Mouse (Mus musculus) brain, embryonic 14.5 days (tissue): ENCODE data around the gene Dnm1l. TPM values are rescaled to one million over a fixed set of nuclear protein-coding genes. Genes with fewer than 3 reads are reported as not detected.
"Not testable (repeated sequence)": the region's sequence is repeated elsewhere in the genome, so short reads cannot be mapped to it uniquely, and the experiment has no call there.

ENCODE experiments used
- DNase-seq: peaks from one replicate; pipeline ENCODE4 v3.0.0-alpha.2; 2011; ENCODE audit warnings: low read depth
- CTCF ChIP-seq: fragments of 200-500 bp; IDR thresholded peaks from 2 replicates; pipeline ENCODE4 v1.5.1; 2012; ENCODE audit warnings: inconsistent platforms, mild to moderate bottlenecking, moderate library complexity, borderline replicate concordance; ENCODE audit not compliant: insufficient read depth, insufficient read length; ENCODE audit errors: extremely low read depth
- POLR2A ChIP-seq: fragments of 200-500 bp; IDR thresholded peaks from 2 replicates; pipeline ENCODE4 v1.6.1; 2012; ENCODE audit warnings: mild to moderate bottlenecking, inconsistent platforms, borderline replicate concordance; ENCODE audit not compliant: poor library complexity, insufficient read depth, insufficient read length, severe bottlenecking; ENCODE audit errors: extremely low read depth
- polyA plus RNA-seq: library from polyadenylated mRNA; depleted of rRNA; stranded (reverse); fragments of >200 nt; gene quantifications from 2 replicates; pipeline ENCODE4 v1.2.3, GENCODE M21; 2012; rRNA removed

The Dnm1l gene
- 62.1 and 81.2 TPM in 2 replicates for polyA plus RNA-seq

DNA sequence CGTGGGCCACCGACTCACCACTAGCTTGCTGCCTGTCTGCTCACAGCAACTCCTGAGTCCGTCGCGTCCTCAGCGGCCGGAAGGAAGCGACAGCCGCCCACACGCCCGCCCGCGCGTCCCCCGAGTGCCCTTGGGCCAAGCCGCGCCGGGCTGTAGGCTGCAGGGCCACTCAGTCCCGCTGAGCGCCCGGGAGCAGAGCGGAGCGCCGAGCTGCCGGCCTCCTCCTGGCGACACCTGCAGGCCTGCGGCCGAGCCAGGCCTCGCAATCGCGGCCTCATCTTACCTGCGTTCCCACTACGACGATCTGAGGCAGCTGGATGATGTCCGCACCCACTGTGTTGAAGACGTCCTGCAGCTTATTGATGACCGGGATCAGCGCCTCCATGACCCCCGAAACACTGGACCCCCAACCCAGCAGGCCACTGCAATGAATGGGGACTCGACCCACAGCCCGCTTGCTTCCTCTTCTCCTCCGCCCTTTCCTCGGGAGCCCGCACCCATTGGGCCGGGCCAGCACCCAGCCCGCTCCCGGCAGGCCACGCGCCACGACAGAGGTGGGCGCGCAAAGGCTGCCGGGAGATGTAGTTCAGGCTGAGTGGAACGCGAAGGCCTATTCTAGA, at the start of gene Dnm1l:
Gene Dnm1l, minus strand, starts transcription at position 479 of the 620 bp plus-strand sequence.
- TF ChIP-seq CTCF: peak; percentile 31; the same call in 1 of the 2 replicates
- peak; percentile 58 for TF ChIP-seq POLR2A
- DNase-seq: peak; percentile 97

- DNase-seq: not testable (repeated sequence)
Observed at GRCm38 (mm10) chr16:16367217-16367616, 8.5 kb upstream of the Dnm1l start.

GRCm38 (mm10) chr16:16359101-16359482, 333 bp upstream of the Dnm1l start:
- DNase-seq: not testable (repeated sequence)

DNA sequence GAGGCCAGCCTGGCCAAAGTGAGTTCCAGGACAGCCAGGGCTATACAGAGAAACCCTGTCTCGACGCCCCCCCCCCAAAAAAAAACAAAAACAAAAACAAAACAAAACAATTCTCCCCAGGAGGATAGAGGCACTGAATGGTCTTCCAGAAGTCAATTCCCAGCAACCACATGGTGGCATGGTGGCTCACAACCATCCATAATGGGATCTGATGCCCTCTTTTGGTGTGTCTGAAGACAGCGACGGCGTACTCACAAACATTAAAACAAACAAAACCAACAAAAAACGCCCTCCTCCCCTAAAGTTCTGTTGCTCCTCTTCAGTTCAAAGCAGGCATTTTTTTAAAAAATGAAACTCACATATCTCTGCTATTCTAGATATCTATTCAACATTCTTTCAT, 851 bp downstream of the Dnm1l start:
- peak; percentile 32 for DNase-seq
- TF ChIP-seq CTCF (no peak; the same call in 1 of the 2 replicates), POLR2A (no peak)

- no peak for DNase-seq
- TF ChIP-seq CTCF: no peak
- TF ChIP-seq POLR2A: no peak
Observed at GRCm38 (mm10) chr16:16346420-16346819, 12.3 kb downstream of the Dnm1l start.

GRCm38 (mm10) chr16:16325775-16326336, 32.9 kb downstream of the Dnm1l start:
- DNase-seq: peak; percentile 38
- no peak for TF ChIP-seq CTCF
- no peak for TF ChIP-seq POLR2A

- DNase-seq: no peak
- TF ChIP-seq CTCF: no peak
- no peak for TF ChIP-seq POLR2A
Observed at GRCm38 (mm10) chr16:16311319-16311718, 47.4 kb downstream of the Dnm1l start.

- no peak for TF ChIP-seq CTCF
- TF ChIP-seq POLR2A: no peak
- DNase-seq: peak; percentile 51
Observed at GRCm38 (mm10) chr16:16303888-16304287, 54.9 kb downstream of the Dnm1l start.

DNA sequence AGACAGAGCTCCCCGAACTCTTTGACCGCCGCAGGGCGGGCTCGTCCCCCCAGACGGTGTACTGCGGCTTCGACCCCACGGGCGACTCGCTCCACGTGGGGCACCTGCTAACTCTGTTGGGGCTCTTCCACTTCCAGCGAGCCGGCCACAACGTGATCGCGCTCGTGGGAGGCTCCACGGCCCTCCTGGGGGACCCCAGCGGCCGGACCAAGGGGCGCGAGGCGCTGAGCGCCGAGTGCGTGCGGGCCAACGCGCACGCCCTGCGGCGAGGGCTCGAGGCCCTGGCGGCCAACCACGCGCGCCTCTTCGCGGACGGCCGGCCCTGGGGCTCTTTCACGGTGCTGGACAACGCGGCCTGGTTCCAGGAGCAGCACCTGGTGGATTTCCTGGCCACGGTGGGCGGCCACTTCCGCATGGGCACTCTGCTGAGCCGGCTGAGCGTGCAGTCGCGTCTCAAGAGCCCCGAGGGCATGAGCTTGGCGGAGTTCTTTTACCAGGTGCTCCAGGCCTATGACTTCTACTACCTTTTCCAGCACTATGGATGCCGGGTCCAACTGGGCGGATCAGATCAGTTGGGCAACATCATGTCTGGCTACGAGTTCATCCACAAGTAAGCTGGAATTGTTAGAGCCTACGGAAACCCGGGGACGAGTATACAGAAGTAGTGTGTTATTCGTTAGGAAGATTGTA, 55.5 kb downstream of the Dnm1l start:
- DNase-seq: peak; percentile 58
- TF ChIP-seq CTCF: no peak
- TF ChIP-seq POLR2A: no peak

DNA sequence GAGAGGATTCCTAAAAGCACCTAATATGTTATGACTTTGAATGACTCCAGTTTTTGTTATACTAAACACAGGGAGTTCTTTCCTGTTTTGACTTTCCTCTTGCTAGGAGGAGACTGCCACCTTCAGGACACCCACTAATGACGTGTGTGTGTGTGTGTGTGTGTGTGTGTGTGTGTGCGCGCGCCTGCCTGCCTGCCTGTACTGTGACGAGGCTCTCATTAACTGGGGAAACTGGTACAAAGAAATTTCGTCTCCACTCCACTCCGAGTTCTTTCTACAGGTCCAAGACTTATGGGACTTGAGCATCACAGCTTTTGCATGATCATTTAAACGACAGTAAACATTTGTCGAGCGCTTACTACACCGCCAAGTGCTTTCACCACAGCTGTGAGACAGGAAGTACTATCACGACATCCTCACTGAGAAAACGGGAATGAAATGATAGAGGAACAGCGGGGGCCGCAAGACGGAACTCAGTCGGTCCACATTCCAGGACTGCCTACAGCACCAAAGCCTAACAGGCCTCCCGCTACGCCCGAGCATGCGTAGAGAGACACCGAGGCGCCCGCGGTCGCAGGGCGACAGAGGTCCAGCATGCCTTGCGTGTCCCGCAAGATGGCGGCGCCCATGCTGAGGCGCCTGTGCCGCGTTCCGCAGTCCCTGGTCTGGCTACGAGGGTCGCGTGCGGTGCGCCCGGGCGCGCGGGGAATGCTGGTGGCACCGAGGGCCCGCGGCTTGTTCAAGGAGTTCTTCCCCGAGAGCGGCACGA, 56.2 kb downstream of the Dnm1l start, which contains the start of gene Yars2:
Gene Yars2, plus strand, starts transcription at position 597 of the 769 bp plus-strand sequence.
- peak; percentile 98 for DNase-seq
- TF ChIP-seq CTCF (peak; percentile 55; the same call in 1 of the 2 replicates), POLR2A (peak; percentile 95)

DNA sequence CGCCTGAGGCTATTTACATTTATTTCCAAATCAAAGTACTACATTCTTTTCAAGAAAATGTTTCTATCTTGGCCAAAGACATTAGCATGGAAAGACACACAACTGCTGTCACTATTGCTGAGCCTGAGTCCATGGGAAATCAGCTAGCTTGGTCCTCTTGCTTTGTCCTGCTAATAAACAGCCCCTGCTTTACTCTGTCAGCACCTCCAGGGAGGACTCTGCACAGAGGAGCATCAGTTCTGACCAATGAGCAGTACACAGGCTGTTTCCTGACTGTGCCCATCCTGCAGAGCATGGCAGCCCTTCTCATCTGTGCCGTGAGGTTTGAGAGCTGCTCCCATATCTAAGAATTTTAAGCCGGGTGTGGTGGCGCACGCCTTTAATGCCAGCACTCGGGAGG, 85.0 kb downstream of the Dnm1l start:
- TF ChIP-seq CTCF: no peak
- no peak for TF ChIP-seq POLR2A
- peak; percentile 35 for DNase-seq
